In genomic region chr7:139990864-139991394, GRCm38 (mm10) we compare ENCODE assay signal across 21 mouse cellular contexts. TPM values are rescaled to one million over a fixed set of nuclear protein-coding genes. Genes with fewer than 3 reads are reported as not detected.
DNase-seq lines count a peak whose midpoint lies in the region; ATAC-seq and TF ChIP-seq lines count a peak whose summit lies in the region.
"Had no signal": no experiment of that assay in that cellular context is flagged by ENCODE, and none has a peak within 500 bp of the region (broad histone marks: within the 10 kb centered on the region; RNA-seq: fewer than 3 reads in every experiment).

No protein-coding gene starts in this region.

- DNase-seq in liver, postnatal 0 days, result no peak
- DNase-seq in liver, result no peak
- no peak for DNase-seq in ovary, postnatal 36 days (ENCODE audit: low spot score)
- no peak for DNase-seq in cerebellum, adult 9-10 months
- DNase-seq: cerebellum, adult 9-11 months; gastrocnemius, postnatal 10 days; heart, adult 2 months; kidney, adult 9 months; left cerebral cortex, postnatal 4 days; lung, embryonic 14.5 days; right cerebral cortex, postnatal 14 days; thymus, postnatal 14 days had no signal

- H3K4me1 ChIP-seq in liver, postnatal 0 days (ENCODE audit: insufficient read depth), result no peaks in the 10 kb centered on the region
- H3K4me1 ChIP-seq in intestine, embryonic 15.5 days (replicated peaks), result no peaks in the 10 kb centered on the region
- H3K4me1 ChIP-seq in stomach, embryonic 16.5 days (ENCODE audit: control insufficient read depth, insufficient read depth, low read length), result 0 out of 2 replicates have a peak, but pooled peaks cover 2% of the 10 kb centered on the region
- H3K4me1 ChIP-seq: forebrain, embryonic 10.5 days; liver, embryonic 12.5 days; neural tube, embryonic 15.5 days had no signal

- H3K9me3 ChIP-seq in liver, postnatal 0 days (ENCODE audit: low read length), result no peaks in the 10 kb centered on the region
- no peaks in the 10 kb centered on the region for H3K9me3 ChIP-seq in intestine, embryonic 15.5 days
- no peaks in the 10 kb centered on the region for H3K9me3 ChIP-seq in stomach, embryonic 16.5 days (replicated peaks; ENCODE audit: control insufficient read depth, low read length)
- H3K9me3 ChIP-seq: forebrain, embryonic 10.5 days; liver, embryonic 12.5 days; neural tube, embryonic 15.5 days had no signal

- H3K27me3 ChIP-seq in liver, postnatal 0 days (ENCODE audit: insufficient read depth, low read length), result no peaks in the 10 kb centered on the region
- no peaks in the 10 kb centered on the region for H3K27me3 ChIP-seq in intestine, embryonic 15.5 days (replicated peaks)
- no peaks in the 10 kb centered on the region for H3K27me3 ChIP-seq in stomach, embryonic 16.5 days (ENCODE audit: control insufficient read depth, insufficient read depth, low read length)
- H3K27me3 ChIP-seq: liver, embryonic 12.5 days; neural tube, embryonic 15.5 days had no signal

- H3K36me3 ChIP-seq in liver, postnatal 0 days (replicated peaks; ENCODE audit: insufficient read depth, low read length), result 0 out of 2 replicates have a peak, but pooled peaks cover 6% of the 10 kb centered on the region
- H3K36me3 ChIP-seq in intestine, embryonic 15.5 days, result no peaks in the 10 kb centered on the region
- no peaks in the 10 kb centered on the region for H3K36me3 ChIP-seq in stomach, embryonic 16.5 days (ENCODE audit: control insufficient read depth, insufficient read depth, low read length)

- no peak overlapping the region for H3K27ac ChIP-seq in liver, postnatal 0 days (ENCODE audit: low read depth)
- no peak overlapping the region for H3K27ac ChIP-seq in intestine, embryonic 15.5 days
- peak overlapping the region; percentile 26; the same call in 1 of the 2 replicates for H3K27ac ChIP-seq in stomach, embryonic 16.5 days (ENCODE audit: low read length)
- H3K27ac ChIP-seq: forebrain, embryonic 10.5 days; heart, adult 2 months; liver, embryonic 12.5 days; neural tube, embryonic 15.5 days had no signal

- 47% methylated on average over 8 of the region's 8 CpGs for WGBS in liver, postnatal 0 days (ENCODE audit: insufficient replicate concordance)
- WGBS in intestine, embryonic 15.5 days, result 68% methylated on average over 8 of the region's 8 CpGs
- WGBS in stomach, embryonic 16.5 days, result 69% methylated on average over 8 of the region's 8 CpGs

- H3K4me3 ChIP-seq in liver, postnatal 0 days (ENCODE audit: low read depth, low read length), result 0 out of 2 replicates have a peak overlapping the region, but pooled peaks have one; percentile 15
- H3K4me3 ChIP-seq in intestine, embryonic 15.5 days (replicated peaks), result no peak overlapping the region
- H3K4me3 ChIP-seq in stomach, embryonic 16.5 days (replicated peaks; ENCODE audit: low read length), result no peak overlapping the region
- H3K4me3 ChIP-seq: forebrain, embryonic 10.5 days; heart, adult 2 months; liver, embryonic 12.5 days; neural tube, embryonic 15.5 days had no signal

- H3K4me2 ChIP-seq in liver, postnatal 0 days (ENCODE audit: low read depth, low read length), result peak overlapping the region; percentile 36
- no peak overlapping the region for H3K4me2 ChIP-seq in intestine, embryonic 15.5 days (replicated peaks)
- no peak overlapping the region for H3K4me2 ChIP-seq in stomach, embryonic 16.5 days (ENCODE audit: low read depth, low read length)
- H3K4me2 ChIP-seq: liver, embryonic 12.5 days; lung, embryonic 14.5 days; neural tube, embryonic 15.5 days had no signal

- ATAC-seq in liver, postnatal 0 days, result no peak
- ATAC-seq in activated CD4-positive, CD25-positive, alpha-beta regulatory T cell, adult 4 months, result peak; percentile 22
- ATAC-seq in intestine, embryonic 15.5 days, result peak; percentile 37; the same call in 1 of the 2 replicates
- ATAC-seq in stomach, embryonic 16.5 days (ENCODE audit: insufficient read depth, low FRiP score), result peak; percentile 35; the same call in 1 of the 2 replicates
- ATAC-seq: hindbrain, embryonic 16.5 days; liver, embryonic 12.5 days; midbrain, embryonic 16.5 days had no signal

- TF ChIP-seq EP300 in liver, postnatal 0 days (IDR thresholded peaks at IDR 0.05; ENCODE audit: low read depth), result no peak

- no peak overlapping the region; the same call in 1 of the 2 replicates for H3K9ac ChIP-seq in liver, postnatal 0 days (replicated peaks)
- H3K9ac ChIP-seq in intestine, embryonic 15.5 days, result no peak overlapping the region
- no peak overlapping the region for H3K9ac ChIP-seq in stomach, embryonic 16.5 days (ENCODE audit: low read length)
- H3K9ac ChIP-seq: liver, embryonic 12.5 days; lung, embryonic 14.5 days; neural tube, embryonic 15.5 days had no signal

- TF ChIP-seq CTCF in liver, postnatal 0 days (IDR thresholded peaks at IDR 0.05; ENCODE audit: low read depth), result no peak

RNA-seq across cellular contexts. Expression of gene Adam8, which starts 1.4 kb away (rescaled TPM):
- 1.2 and 1.8 TPM in 2 replicates for polyA plus RNA-seq in liver, postnatal 0 days (2015; fragmentation: Nextera tagmentation; extraction: Ambion mirVana)
- polyA plus RNA-seq in activated CD4-positive, CD25-positive, alpha-beta regulatory T cell, adult 4 months (2017; shearing (Covaris generic)), result 1 to 10 TPM; 9.6 to 9.9 TPM
- 1.3 and 2.2 TPM in 2 replicates for polyA plus RNA-seq in intestine, embryonic 15.5 days (2015; fragmentation: Nextera tagmentation; extraction: Ambion mirVana)
- 3.0 and 4.1 TPM in 2 replicates for polyA plus RNA-seq in stomach, embryonic 16.5 days (2015; fragmentation: Nextera tagmentation; extraction: Ambion mirVana)

RNA-seq across cellular contexts. Expression of gene 6430531B16Rik, which starts 12.4 kb away (rescaled TPM):
- not detected in 2 replicates for polyA plus RNA-seq in liver, postnatal 0 days (2015; fragmentation: Nextera tagmentation; extraction: Ambion mirVana)
- polyA plus RNA-seq in activated CD4-positive, CD25-positive, alpha-beta regulatory T cell, adult 4 months (2017; shearing (Covaris generic)), result 1 to 10 TPM in 1 of 2 experiments, not detected in 1; 1.2 TPM
- 0.15 and 0.24 TPM in 2 replicates for polyA plus RNA-seq in intestine, embryonic 15.5 days (2015; fragmentation: Nextera tagmentation; extraction: Ambion mirVana)
- polyA plus RNA-seq in stomach, embryonic 16.5 days (2015; fragmentation: Nextera tagmentation; extraction: Ambion mirVana), result 0.24 and 0.34 TPM in 2 replicates
- polyA plus RNA-seq: heart, embryonic 14.5 days; liver, embryonic 12.5 days had no signal

RNA-seq across cellular contexts. Expression of gene Zfp511, which starts 45.3 kb away (rescaled TPM):
- 10.5 and 10.7 TPM in 2 replicates for polyA plus RNA-seq in liver, postnatal 0 days (2015; fragmentation: Nextera tagmentation; extraction: Ambion mirVana)
- 10 to 100 TPM; 26.7 to 26.8 TPM for polyA plus RNA-seq in activated CD4-positive, CD25-positive, alpha-beta regulatory T cell, adult 4 months (2017; shearing (Covaris generic))
- 32.2 and 32.9 TPM in 2 replicates for polyA plus RNA-seq in intestine, embryonic 15.5 days (2015; fragmentation: Nextera tagmentation; extraction: Ambion mirVana)
- polyA plus RNA-seq in stomach, embryonic 16.5 days (2015; fragmentation: Nextera tagmentation; extraction: Ambion mirVana), result 34.1 and 35.0 TPM in 2 replicates

RNA-seq across cellular contexts. Expression of gene Tubgcp2, which starts 45.5 kb away (rescaled TPM):
- polyA plus RNA-seq in liver, postnatal 0 days (2015; fragmentation: Nextera tagmentation; extraction: Ambion mirVana), result 14.2 and 16.0 TPM in 2 replicates
- polyA plus RNA-seq in activated CD4-positive, CD25-positive, alpha-beta regulatory T cell, adult 4 months (2017; shearing (Covaris generic)), result 10 to 100 TPM; 22.2 to 23.0 TPM
- polyA plus RNA-seq in intestine, embryonic 15.5 days (2015; fragmentation: Nextera tagmentation; extraction: Ambion mirVana), result 39.8 and 41.3 TPM in 2 replicates
- 40.5 and 42.3 TPM in 2 replicates for polyA plus RNA-seq in stomach, embryonic 16.5 days (2015; fragmentation: Nextera tagmentation; extraction: Ambion mirVana)

RNA-seq across cellular contexts. Expression of gene Utf1, which starts 47.3 kb away (rescaled TPM):
- not detected in 2 replicates for polyA plus RNA-seq in liver, postnatal 0 days (2015; fragmentation: Nextera tagmentation; extraction: Ambion mirVana)
- polyA plus RNA-seq in activated CD4-positive, CD25-positive, alpha-beta regulatory T cell, adult 4 months (2017; shearing (Covaris generic)), result 1 to 10 TPM in 1 of 2 experiments, under 1 TPM in 1; 0.90 to 2.2 TPM
- polyA plus RNA-seq in intestine, embryonic 15.5 days (2015; fragmentation: Nextera tagmentation; extraction: Ambion mirVana), result not detected in 2 replicates
- not detected in 2 replicates for polyA plus RNA-seq in stomach, embryonic 16.5 days (2015; fragmentation: Nextera tagmentation; extraction: Ambion mirVana)
- polyA plus RNA-seq: forebrain, embryonic 10.5 days; heart, adult 2 months; heart, embryonic 14.5 days; hindbrain, embryonic 16.5 days; liver, embryonic 12.5 days; midbrain, embryonic 16.5 days; neural tube, embryonic 15.5 days had no signal
